Mouse (Mus musculus) MEL (cell line): Measurements from ENCODE around the gene Ryr2.

ENCODE experiments used
- CHD1 ChIP-seq: IDR thresholded peaks from 2 replicates; pipeline ENCODE4 v1.6.1; 2012; ENCODE audit warnings: low read depth, mild to moderate bottlenecking, inconsistent platforms, low read length, improper control_type of control experiment
- CHD2 ChIP-seq: IDR thresholded peaks from 2 replicates; pipeline ENCODE4 v1.6.1; 2011; ENCODE audit warnings: low read length, improper control_type of control experiment
- CTCF ChIP-seq, 3 experiments: IDR thresholded peaks in 2 of 3; conservative IDR thresholded peaks in 1 of 3; 2 replicates each; pipeline ENCODE4 v1.5.1; 2011 to 2012; ENCODE audit warnings: low read length in 3 of 3, low read depth in 2 of 3, mild to moderate bottlenecking in 2 of 3, improper control_type of control experiment in 1 of 3, inconsistent platforms in 1 of 3, mixed read lengths in 1 of 3, moderate library complexity in 1 of 3; ENCODE audit not compliant: control insufficient read depth in 1 of 3, insufficient read depth in 1 of 3, poor library complexity in 1 of 3, severe bottlenecking in 1 of 3
- GATA1 ChIP-seq: IDR thresholded peaks from 2 replicates; pipeline ENCODE4 v1.6.1; 2011; ENCODE audit warnings: low read depth, low read length, improper control_type of control experiment
- JUND ChIP-seq: IDR thresholded peaks from 2 replicates; pipeline ENCODE4 v1.6.1; 2011; ENCODE audit warnings: low read depth, mild to moderate bottlenecking, improper control_type of control experiment, low read length
- MYC ChIP-seq: IDR thresholded peaks from 2 replicates; pipeline ENCODE4 v1.6.1; 2011; ENCODE audit warnings: low read depth, mild to moderate bottlenecking, low read length, improper control_type of control experiment, moderate library complexity
- POLR2A ChIP-seq, 2 experiments: IDR thresholded peaks; 2 replicates each; pipeline ENCODE4 v1.6.1; 2011 to 2012; ENCODE audit warnings: low read length in 2 of 2, mild to moderate bottlenecking in 2 of 2, control low read depth in 1 of 2, improper control_type of control experiment in 1 of 2, low read depth in 1 of 2, moderate library complexity in 1 of 2; ENCODE audit not compliant: control insufficient read depth in 1 of 2, insufficient read depth in 1 of 2, poor library complexity in 1 of 2
- POLR2AphosphoS2 ChIP-seq: IDR thresholded peaks from 2 replicates; pipeline ENCODE4 v1.6.1; 2011; ENCODE audit warnings: low read length, improper control_type of control experiment
- SMC3 ChIP-seq: IDR thresholded peaks from 2 replicates; pipeline ENCODE4 v1.6.1; 2011; ENCODE audit warnings: low read depth, low read length, improper control_type of control experiment
- USF2 ChIP-seq, 2 experiments: IDR thresholded peaks; 2 replicates each; pipeline ENCODE4 v1.6.1; 2011 to 2012; ENCODE audit warnings: improper control_type of control experiment in 2 of 2, low read length in 2 of 2, borderline replicate concordance in 1 of 2, inconsistent platforms in 1 of 2, low read depth in 1 of 2, mild to moderate bottlenecking in 1 of 2; ENCODE audit not compliant: insufficient read depth in 1 of 2

DNA sequence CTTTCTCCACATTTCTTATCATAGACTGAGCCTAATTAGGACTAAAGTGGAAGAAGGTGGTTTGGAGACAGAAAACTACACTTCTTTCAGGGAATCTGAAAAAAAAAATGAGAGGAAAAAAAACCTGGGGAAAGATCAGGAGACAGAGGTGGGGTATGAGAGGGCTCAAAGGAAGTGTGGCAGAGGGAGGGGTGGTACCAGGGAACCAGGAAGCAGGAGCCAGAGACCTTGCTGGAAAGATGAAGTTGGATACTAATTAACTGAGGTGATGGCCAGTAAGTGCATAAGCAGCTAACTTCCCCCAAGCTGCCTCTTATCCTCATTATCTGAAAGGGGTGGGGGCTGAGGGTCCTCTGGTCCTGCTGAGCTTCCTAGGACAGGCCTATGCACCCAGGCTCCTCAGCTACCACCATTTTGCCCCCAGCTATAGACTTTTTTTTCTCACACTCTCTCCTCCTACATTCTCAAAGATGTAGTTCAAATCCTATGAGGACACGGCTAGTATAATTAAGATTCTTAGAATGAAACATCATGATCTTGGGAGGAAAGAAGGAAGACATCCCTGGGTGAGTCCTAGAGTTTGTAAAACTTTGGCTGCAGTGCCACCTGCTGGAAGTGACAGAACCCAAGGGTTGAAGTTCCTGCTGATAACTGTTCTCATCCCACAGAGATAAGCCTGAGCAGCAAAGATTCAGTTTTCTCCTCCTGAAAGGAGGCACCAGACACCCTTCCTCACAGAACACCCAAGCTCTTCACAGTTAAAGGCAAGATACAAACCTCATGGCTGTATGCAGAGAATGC, 543.3 kb downstream of the Ryr2 start:
- TF ChIP-seq POLR2A (IDR thresholded peaks at IDR 0.05; ENCODE audit: control insufficient read depth in 1 of 2, insufficient read depth in 1 of 2, low read depth in 1 of 2, low read length in 2 of 2, poor library complexity in 1 of 2) = no peak
- TF ChIP-seq USF2 (IDR thresholded peaks at IDR 0.05; ENCODE audit: borderline replicate concordance in 1 of 2, insufficient read depth in 1 of 2, low read depth in 1 of 2, low read length in 2 of 2) = no peak
- TF ChIP-seq CTCF (IDR thresholded peaks at IDR 0.05 in 2 of 3, conservative IDR thresholded peaks at IDR 0.05 in 1 of 3; ENCODE audit: control insufficient read depth in 1 of 3, insufficient read depth in 1 of 3, low read depth in 2 of 3, low read length in 3 of 3, poor library complexity in 1 of 3, severe bottlenecking in 1 of 3) = peak in 2 of 3 experiments; percentile 49 to 53; a peak in 4 of 6 replicates
- no peak for TF ChIP-seq CHD2
- peak; percentile 50; the same call in 1 of the 2 replicates for TF ChIP-seq SMC3
- TF ChIP-seq JUND = no peak
- no peak for TF ChIP-seq CHD1
- no peak for TF ChIP-seq POLR2AphosphoS2
- no peak for TF ChIP-seq GATA1
- no peak for TF ChIP-seq MYC
